Mouse (Mus musculus): ENCODE results near the gene Brinp3.
"Not testable (repeated sequence)": the region's sequence is repeated elsewhere in the genome, so short reads cannot be mapped to it uniquely, and the experiment has no call there.

Gene Brinp3

DNA sequence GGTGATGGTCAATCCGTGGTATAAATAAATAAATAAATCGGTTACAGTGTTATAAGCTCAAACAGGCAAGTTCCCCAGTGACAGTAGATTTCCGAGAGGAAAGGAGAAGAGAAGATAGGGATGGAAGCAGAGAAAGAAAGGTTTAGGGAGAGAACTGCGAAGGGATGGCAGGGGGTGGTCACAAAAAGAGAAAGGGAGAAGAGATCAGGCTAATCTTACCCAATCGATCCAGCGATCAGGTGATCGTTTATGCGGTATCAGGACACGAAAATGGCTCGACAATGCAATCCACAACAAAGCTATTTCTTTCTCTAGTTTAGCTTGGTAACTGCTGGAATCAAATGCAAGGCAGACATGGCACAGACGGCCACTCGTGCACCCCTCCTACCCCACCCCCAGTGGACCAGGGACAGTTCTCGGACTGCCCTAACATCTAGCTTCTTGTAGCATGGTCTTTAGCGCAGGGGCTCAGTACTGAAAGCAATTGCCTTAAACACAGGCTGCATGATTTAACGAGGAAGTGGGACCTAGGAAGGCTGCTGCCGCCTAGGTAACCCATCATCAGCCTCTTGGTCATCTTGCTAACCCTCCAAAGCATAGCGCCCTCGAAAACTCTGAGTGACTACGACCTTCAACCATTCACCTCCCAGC is at the start of gene Brinp3:
Brinp3 (plus strand) TSS at position 80 of the 651 bp plus-strand sequence.
- no peak for DNase-seq

DNA sequence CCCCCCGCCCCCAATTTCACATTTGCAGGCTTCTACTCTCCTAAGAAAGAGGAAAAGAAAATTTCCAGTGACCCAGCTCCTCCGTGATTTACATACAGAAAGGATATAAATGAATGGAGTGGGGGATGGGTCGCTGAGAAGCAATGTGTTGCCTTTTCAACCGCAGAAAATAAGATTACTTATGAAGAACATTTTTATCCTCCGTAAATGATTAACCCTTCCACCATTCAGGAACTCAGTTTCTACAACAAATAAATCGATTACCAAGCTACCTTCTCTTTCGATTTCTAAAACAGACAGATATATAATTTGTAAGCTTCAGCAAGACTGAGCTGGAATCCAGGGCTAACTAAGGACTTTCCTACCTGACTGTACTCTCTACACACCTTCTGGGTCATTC is 339 bp upstream of the Brinp3 start:
- no peak for DNase-seq

DNA sequence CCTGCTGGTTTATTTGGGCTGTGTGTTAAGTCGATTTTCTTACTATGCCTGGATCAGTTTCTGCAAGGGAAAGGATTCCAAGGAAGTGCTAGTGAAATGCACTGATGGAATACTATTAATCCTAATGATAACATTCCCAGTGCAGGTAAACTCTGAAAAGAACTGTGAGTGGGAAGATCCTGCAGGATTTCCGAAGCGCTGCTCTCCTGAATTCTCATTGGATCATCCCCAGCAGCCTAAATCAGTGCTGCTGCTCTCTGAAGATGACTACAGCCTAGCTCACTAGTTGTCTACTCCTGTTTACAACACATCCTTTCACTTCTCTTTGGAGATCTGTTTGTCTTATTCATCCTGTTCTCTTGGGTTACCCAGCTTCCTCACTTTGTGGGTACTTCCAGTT is 826 bp downstream of the Brinp3 start:
- DNase-seq: no peak

DNA sequence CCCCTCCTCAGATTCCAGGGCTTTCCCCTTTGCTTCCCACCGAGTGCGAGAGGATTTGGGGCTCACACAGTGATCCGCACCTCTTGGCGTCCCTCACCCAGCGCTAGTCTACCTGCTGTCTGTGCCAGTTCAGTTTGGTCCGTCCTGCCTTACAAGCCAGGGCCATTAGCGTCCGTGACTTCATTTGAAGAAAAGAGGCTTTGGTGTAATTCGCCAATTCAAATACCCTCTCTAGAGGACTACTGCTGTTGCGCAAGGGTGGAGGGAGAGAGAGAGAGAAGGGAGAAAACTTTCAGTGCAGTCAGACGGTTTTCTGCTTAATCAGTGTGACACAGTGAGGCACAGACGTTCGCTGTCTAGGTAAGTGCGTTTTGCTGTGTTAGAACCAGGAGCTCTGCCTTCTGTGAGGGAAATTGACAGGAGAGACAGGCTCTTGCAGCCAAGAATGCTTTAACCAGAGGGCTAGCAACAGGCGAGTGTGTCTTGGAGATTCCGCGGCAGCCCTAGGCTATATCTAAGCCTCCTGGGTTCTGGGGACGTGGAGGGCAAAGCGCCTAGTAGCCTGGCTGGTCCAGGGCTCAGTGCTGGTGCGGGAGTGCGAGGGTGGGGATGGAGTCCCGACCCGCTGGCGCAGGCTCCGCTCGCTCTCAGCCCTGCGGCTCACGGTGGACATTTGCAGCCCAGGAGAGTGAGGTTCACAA is 3.0 kb downstream of the Brinp3 start:
- DNase-seq: peak in 1 of 2 experiments; percentile 4

DNA sequence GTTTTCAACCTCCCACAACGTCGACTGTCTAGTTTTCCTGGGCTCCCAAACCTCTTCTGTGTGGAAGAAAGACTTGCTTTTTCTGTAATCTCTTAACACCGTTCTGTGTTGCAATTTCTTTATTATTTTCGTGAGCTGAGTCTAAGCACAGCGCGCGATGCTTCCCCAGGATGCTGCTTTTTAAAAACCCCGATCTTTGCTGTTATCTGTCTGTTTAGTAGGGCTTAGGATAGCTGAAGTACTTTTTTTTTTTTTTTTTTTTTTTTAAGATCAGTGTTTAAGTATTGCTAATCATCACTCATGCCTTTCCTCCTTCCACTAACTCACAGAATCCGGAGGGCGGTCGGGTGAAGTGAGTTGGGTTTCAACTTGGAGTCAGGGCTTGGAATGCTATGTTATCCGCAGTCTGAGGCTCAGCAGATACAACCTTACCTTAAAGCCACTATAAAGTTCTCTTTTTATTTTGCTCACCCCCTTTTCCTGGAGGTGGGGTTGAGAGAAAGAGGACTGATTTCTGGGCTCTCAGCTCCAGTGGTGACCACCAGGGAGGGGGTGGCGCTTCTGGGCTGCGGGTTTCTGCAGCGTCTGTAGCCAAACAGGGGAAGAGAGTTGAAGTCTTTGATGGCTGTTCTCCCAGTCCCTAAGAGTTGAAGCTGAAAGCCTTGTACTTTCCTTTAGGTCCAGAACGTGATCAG is 3.7 kb downstream of the Brinp3 start:
- DNase-seq: no peak

DNA sequence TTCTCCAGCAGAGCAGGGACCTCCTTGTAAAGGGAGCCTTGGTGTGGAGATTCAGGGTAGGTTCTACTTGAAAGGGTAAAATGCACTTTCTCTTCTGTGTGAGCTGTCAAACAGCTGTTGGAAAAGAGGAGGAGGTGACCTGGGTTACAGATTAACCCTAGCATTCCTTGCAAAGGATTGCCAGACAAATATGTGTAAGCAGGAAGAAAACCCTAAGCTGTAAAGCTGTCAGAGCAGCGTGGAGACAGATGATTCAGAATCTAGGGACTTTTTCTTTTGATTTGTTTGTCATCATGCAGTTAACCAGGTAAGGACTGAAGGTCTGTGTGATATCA is 4.2 kb downstream of the Brinp3 start:
- peak; percentile 5 to 25 for DNase-seq

DNA sequence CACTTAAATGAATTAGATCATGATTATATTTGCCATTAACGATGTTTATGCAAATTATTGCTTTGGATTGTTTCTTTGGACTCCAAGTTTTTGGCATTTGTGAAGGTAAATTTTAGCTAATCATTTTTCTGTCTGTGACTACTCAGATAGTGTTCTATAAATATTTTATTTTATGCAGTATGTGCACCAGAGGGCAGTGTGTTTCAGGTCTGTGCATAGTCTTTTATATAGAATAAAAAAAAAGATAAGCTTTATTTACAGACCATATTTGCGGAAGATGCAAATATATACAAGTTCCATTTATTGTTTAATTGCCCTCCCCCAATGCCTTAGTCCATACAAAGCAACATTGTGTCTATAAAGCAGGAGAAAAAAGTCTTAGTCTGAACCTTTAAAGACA is 20.8 kb downstream of the Brinp3 start:
- DNase-seq: no peak

DNA sequence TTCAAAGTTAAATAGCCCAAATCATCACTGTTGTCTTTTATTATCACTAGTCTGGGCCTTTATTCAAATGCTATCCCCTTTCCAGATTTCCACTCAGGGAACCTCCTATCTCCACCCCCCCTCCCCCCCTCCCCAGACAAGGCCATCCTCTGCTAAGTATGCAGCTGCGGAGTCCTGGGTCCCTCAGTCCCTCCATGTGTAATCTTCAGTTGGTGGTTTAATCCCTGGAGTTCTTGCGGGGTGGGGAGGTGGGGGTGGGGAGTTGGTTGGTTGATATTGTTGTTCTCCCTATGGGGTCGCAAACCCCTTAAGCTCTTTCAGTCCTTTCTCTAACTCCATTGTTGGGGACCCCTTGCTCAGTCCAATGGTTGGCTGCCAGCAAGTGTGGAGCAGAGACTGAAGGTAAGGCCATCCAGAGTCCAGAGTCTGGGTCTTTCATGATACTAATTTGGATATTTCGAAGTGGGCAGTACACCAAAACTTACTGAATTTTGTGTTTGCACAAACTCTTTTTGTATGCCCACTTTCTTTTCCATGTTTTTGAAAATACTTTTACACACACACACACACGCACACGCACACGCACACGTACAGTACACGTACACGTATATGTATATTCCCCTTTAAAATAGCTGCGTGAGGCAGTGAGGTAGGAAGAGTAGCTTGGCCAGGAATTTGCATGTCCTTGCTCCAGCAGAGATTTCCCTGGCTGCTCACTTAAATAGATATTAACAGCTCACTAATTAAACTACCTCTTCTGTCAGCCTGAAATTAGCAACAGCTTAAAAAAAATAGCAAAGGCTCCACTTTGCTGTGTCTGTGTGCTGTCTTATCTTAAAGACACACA is 29.4 kb downstream of the Brinp3 start:
- no peak for DNase-seq

DNA sequence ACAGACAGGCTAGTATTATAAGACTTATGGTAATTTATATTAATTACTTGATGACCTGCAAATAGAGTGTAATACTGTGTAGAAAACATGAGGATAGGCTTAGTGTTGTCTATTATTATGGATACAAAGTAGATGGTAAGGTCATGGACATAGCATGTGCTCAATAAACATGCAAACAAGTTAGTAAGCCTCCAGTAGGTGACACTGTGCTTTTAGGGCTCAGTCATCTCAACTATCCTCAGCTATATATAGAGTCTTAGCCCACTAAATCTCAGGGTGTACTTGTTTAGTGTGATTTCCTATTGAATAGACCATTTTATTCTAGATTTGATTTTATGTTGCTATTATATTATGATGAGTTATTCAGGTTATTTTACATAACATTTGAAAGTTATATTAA is 34.0 kb downstream of the Brinp3 start:
- DNase-seq: no peak

DNA sequence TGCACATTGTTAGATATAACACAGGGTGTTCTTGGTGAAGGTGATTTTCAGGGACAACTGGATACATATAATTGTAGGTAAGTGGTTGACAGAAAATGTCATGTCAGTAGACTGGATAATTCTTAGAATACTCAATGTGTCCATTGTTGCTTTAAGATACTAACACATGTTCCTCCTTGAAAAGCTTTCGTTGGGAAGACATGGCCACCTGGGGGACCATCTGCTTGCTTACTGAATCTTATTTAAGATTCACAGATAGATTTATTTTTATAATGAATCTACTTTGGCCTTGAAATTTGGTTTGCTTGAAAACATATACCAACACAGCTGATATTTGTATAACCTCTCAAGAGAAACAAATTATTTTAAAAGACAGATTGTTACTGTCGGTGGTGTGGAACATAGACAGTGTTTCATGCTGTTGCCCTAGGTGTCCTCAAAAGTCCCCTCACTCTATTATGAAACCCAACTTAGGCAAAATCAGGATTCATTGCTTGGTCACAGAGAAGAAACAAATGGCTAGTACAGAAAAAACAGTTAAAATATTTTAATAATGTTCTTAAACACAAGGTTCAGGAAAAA is 52.4 kb downstream of the Brinp3 start:
- no peak for DNase-seq

DNA sequence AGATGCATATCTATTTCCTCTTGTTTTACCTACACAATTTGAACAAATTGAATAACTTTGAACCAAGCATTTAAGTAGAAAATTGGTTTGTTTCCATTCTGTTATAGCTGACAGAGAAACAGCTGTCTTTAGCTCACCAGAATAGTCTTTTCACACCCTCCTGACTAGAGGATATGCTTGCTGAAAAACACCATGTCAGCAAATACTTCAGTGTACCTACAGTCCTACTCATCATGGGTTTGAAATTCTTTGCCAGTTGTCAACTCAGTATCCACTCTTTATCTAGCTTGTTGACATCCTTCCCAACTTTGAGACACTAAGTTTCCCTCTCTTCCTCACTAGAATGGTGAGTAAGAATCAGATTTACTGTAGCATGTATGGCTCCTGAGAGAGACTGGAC is 62.4 kb downstream of the Brinp3 start:
- no peak for DNase-seq

DNA sequence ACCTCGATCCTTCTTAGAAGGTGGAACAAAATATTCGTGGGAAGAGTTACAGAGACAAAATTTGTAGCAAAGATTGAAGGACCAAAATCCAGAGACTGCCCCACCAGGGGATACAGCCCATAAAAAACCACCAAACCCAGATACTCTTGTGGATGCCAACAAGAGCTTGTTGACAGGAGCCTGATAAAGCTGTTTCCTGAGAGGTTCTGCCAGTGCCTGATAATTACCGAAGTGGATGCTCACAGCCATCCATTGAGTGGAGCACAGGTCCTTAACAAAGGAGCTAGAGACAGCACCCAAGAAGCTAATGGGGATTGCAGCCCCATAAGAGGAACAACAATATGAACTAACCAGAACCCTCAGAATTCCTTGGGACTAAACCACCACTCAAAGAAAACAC is 67.6 kb downstream of the Brinp3 start:
- DNase-seq: no peak

DNA sequence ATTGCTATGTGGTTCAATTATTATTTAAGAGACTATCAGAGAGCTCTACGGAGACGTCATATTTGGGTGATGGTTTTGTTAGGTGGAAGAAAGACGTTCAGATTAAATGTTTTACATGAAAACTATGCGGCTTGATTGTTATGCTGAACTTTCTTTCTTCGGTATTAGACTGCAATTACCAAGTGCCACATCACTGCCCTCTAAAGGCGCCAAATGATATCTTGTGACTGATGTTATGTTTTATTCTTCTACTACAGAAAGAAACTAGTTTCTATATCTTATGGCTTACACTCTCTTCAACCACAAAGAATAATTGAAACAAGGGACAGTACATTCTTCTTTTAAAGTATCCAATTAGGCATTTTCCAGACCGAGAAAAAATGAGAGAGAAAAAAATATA is 89.6 kb downstream of the Brinp3 start:
- no peak for DNase-seq

DNA sequence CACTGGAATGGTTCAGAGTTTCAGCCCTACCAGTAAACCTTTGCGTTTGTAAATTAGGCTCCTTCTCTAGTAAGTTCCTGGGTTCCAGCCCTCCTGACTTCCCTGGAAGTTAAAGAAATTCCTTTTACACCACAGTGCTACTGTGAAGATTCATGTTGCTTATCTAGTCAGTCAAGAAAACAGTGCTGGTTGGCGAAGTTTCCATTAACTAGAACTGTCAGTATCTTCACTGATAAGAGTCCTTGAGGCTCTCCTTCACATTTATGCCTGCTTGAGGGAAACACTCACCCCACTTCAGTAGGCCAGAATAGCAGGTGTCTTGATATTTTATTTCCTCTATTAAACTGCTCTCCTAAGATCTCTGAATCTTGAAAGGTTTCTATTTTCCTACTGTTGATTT is 138.3 kb downstream of the Brinp3 start:
- no peak for DNase-seq

DNA sequence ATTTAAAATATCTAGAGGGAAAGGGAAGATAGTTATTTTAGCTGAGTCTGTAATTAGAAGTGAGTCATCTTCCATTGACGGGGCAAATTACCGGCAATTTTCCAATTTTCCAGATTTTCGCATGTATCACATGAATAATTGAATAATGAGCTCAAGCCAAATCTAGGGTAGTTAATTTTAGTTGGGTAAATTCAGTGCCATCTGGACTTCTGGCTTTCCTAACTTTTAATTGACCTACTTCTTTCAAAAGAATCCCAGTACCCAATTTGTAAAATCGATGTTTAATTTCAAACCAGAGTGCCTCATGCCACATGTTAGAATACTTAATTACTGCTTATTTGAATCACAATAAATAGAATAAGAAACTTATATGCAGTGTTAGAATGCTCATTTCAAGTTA is 162.7 kb downstream of the Brinp3 start:
- no peak for DNase-seq

DNA sequence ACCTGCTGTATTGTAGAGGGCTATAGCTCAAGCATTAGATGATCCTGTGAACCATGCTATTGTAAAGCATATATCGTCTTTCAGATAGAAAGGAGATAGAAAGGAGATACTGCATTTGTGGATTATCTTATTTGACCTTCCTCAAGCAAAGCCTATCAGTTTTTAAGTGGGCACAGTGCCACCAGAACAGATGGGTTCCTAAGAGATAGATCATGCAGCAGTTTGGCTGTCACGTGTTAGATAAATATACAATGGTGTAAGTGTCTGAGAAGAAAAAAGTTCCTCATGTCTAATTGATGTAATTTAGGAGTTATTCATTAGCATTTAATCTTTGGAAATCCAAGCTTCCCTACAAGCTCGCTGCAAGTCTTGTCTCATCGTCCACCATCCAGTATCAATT is 206.2 kb downstream of the Brinp3 start:
- no peak for DNase-seq

DNA sequence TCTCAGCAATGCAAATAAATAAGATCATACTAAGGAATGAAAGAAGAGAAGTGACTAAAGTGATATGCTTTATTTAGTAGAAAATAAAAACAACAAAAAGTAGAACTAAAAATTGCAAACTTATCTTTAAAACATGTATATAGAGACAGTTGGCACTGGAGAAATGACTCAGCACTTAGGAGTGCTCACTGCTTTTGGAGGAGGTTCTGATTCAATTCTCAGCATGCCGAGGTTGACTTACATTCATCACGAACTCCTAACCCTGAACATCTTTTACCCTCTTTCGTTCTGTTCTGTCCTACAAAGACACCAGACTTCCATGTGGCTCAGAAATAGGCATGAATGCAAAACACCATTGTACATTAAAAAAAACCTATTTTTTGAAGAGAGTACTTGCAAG is 225.0 kb downstream of the Brinp3 start:
- DNase-seq: no peak

DNA sequence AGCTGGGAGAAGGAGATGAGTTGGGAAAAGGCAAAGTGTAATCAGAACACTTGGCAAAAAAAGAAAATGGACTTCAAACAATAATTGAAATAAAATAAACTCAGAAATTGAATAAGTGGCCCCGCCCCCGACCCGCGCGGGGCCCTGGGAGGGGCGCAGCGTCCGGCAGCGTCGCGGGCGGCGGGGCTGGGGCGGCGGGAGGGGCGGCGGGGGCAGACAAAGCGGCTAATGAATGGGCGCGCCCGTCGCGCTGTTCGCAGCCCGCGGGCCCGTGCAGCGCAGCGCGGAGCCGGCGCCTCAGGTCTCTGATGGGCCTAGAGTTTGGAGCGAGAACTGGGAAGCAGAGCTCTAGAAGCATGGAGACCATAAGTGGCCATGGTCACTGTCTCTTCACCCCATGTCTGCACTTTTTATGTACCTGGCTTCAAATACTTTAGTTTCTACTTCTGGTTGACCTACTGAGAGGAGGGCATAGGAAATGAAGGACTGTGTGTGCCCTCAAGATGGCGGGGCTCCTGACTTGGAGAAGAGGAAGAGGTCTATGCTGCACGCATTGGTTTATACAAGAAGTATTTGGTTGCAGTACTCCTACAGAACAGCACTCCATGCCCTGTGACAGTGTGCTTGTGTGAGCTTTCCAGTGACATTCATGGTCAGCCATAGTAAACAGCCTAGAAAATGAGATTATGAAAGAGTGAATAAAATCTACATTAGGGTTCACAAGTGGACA is 230.4 kb downstream of the Brinp3 start:
- DNase-seq: not testable (repeated sequence)

DNA sequence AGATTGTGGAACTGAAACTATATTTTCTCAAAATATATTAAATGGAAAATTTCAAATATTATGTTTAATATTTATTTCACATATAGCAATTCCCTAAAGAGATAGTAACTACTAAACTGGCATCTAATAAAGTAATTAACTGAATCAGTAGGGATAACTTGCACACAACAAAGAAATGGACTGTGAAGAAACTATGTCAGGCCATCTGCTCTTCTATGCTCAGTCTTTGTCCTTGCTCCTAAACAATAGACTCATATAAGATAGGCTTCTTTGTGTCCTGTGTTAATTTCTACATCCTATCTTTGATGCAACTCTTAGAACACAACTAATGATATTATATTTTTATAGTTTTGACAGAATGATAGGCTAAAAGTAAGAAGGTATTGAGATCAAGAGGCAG is 256.5 kb downstream of the Brinp3 start:
- no peak for DNase-seq

DNA sequence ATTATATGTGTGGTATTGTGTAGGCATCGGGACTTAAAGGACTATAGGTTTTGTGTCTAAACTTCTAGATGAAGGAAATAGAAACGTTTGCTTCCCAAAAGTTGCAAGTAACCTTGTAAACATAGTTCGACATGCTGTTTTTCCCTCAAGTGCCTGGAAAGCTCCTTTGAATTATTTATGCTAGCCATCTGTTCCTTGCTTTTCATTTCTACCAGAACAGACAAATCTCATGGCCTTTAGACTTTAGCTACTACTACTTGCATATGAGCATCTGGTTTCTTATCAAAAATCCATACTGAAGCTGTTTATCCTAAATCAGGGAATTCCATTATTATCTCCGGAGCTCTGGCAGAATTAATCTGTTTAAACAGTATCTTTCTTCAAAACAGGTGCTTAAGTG is 288.7 kb downstream of the Brinp3 start:
- DNase-seq: no peak

DNA sequence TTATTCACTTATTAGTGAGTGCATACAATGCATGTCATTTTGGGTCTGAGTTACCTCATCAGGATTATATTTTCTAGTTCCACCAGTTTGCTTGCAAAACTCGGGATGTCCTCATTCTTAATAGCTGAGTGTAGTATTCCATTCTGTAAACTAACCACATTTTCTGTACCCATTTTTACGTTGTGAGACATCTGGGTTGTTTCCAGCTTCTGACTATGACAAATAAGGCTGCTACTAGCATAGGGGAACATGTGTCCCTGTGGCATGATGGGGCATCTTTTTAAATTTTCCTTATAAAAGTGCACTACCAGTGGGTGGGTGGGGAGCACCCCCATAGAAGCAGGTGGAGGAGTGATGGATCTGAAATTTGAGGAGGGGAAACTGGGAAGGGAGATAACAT is 292.7 kb downstream of the Brinp3 start:
- no peak for DNase-seq

DNA sequence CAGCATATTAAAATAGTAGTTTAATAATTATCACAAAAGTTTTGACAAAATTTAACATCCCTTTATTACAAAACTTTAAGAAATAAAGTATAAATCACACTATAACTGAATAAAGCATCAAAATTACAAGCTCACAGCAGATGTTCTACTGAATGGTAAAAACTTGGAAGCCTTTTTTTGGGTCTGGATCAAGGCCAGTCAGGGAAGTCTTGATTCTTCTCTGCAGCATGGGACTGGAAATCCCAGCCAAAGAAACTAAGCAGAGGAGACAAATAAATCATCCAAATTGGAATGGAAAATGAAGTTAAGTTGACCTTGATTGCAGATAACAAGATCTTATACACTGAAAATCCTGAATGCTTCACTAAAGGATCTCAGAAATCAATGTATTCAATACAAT is 298.3 kb downstream of the Brinp3 start:
- no peak for DNase-seq
